ENCODE assay signal across 18 mouse cellular contexts in genomic region chr2:75491150-75491549, GRCm38 (mm10).
"Had no signal": no experiment of that assay in that cellular context is flagged by ENCODE, and none has a peak within 500 bp of the region (broad histone marks: within the 10 kb centered on the region; RNA-seq: fewer than 3 reads in every experiment).

No protein-coding gene starts in this region.

- H3K9me3 ChIP-seq: lung, embryonic 15.5 days; neural tube, embryonic 12.5 days; stomach, embryonic 15.5 days had no signal

- H3K4me2 ChIP-seq: lung, embryonic 15.5 days; midbrain, embryonic 12.5 days; neural tube, embryonic 12.5 days; stomach, embryonic 15.5 days had no signal

- DNase-seq: liver, postnatal 0 days; lung, adult 2 months; lung, postnatal 14 days; lung, postnatal 36 days; midbrain, embryonic 14.5 days; right cerebral cortex, postnatal 14 days; thymus, adult 2 months; thymus, postnatal 25 days; thymus, postnatal 4 days had no signal

- H3K9ac ChIP-seq: liver, postnatal 0 days; lung, embryonic 15.5 days; midbrain, embryonic 12.5 days; neural tube, embryonic 12.5 days; stomach, embryonic 15.5 days had no signal

- H3K4me3 ChIP-seq: lung, embryonic 15.5 days; megakaryocyte, embryonic 14.5 days; midbrain, embryonic 12.5 days; myocyte; neural tube, embryonic 12.5 days; stomach, embryonic 15.5 days had no signal

- H3K27ac ChIP-seq: macrophage; midbrain, embryonic 12.5 days; neural tube, embryonic 12.5 days; stomach, embryonic 15.5 days; stomach, postnatal 0 days had no signal

- H3K27me3 ChIP-seq: lung, embryonic 15.5 days; megakaryocyte, embryonic 14.5 days; midbrain, embryonic 12.5 days; neural tube, embryonic 12.5 days; stomach, embryonic 15.5 days had no signal

- H3K36me3 ChIP-seq: lung, embryonic 15.5 days; midbrain, embryonic 12.5 days; neural tube, embryonic 12.5 days; stomach, embryonic 15.5 days had no signal

- ATAC-seq: liver, postnatal 0 days; midbrain, embryonic 16.5 days had no signal

- H3K4me1 ChIP-seq: megakaryocyte, embryonic 14.5 days; midbrain, embryonic 12.5 days; stomach, embryonic 15.5 days had no signal
